Mouse (Mus musculus): ENCODE measurements around the gene Prdm15.

GRCm38 (mm10) chr16:97883696-97884095, 32.0 kb upstream of the Prdm15 start:
- TF ChIP-seq SRF (IDR thresholded peaks at IDR 0.05; ENCODE audit: control insufficient read depth, insufficient read length, low read depth) (no peak), POLR2A (IDR thresholded peaks at IDR 0.05; ENCODE audit: insufficient read length, low read depth) (no peak), MAX (IDR thresholded peaks at IDR 0.05; ENCODE audit: low read depth) (no peak), MYOD1 (IDR thresholded peaks at IDR 0.05; ENCODE audit: control insufficient read depth in 1 of 3, insufficient read length in 2 of 3, low read depth in 2 of 3) (no peak), USF1 (IDR thresholded peaks at IDR 0.05; ENCODE audit: low read depth) (no peak), POLR2AphosphoS2 (IDR thresholded peaks at IDR 0.05; ENCODE audit: insufficient read length, low read depth) (no peak), CEBPB (IDR thresholded peaks at IDR 0.05; ENCODE audit: insufficient read depth, poor library complexity, severe bottlenecking) (no peak), E2F4 (IDR thresholded peaks at IDR 0.05; ENCODE audit: insufficient read depth) (no peak), MYOG (IDR thresholded peaks at IDR 0.05; ENCODE audit: control insufficient read depth in 1 of 3, insufficient read depth in 1 of 3, insufficient read length in 2 of 3, low read depth in 2 of 3) (no peak), TCF12 (IDR thresholded peaks at IDR 0.05; ENCODE audit: insufficient read depth, poor library complexity, severe bottlenecking) (no peak), TCF3 (IDR thresholded peaks at IDR 0.05; ENCODE audit: insufficient read length, low read depth) (no peak)
